Mouse (Mus musculus): ENCODE measurements around the gene 4930432M17Rik. TPM values are rescaled to one million over a fixed set of nuclear protein-coding genes. Genes with fewer than 3 reads are reported as not detected.

4930432M17Rik gene
- total RNA-seq, 2 experiments from 2014 or later, result not detected

- DNase-seq (ENCODE audit: low spot score in 2 of 2), result no peak
Measured at GRCm38 (mm10) chr3:121672135-121672790, 1.7 kb downstream of the 4930432M17Rik start.

GRCm38 (mm10) chr3:121678935-121679334 is 8.4 kb downstream of the 4930432M17Rik start:
- no peak for DNase-seq (ENCODE audit: low spot score in 2 of 2)

GRCm38 (mm10) chr3:121679443-121679842 is 8.9 kb downstream of the 4930432M17Rik start:
- no peak for DNase-seq (ENCODE audit: low spot score in 2 of 2)

- DNase-seq (ENCODE audit: low spot score in 2 of 2), result no peak
Measured at GRCm38 (mm10) chr3:121680187-121680586, 9.6 kb downstream of the 4930432M17Rik start.

- no peak for DNase-seq (ENCODE audit: low spot score in 2 of 2)
Measured at GRCm38 (mm10) chr3:121682439-121683411, 12.2 kb downstream of the 4930432M17Rik start.

GRCm38 (mm10) chr3:121684552-121684951 is 14.0 kb downstream of the 4930432M17Rik start:
- no peak for DNase-seq (ENCODE audit: low spot score in 2 of 2)

- no peak for DNase-seq (ENCODE audit: low spot score in 2 of 2)
Measured at GRCm38 (mm10) chr3:121684963-121685362, 14.4 kb downstream of the 4930432M17Rik start.

GRCm38 (mm10) chr3:121685985-121686384 is 15.4 kb downstream of the 4930432M17Rik start:
- DNase-seq (ENCODE audit: low spot score in 2 of 2), result no peak

GRCm38 (mm10) chr3:121686408-121686911 is 15.9 kb downstream of the 4930432M17Rik start:
- no peak for DNase-seq (ENCODE audit: low spot score in 2 of 2)

GRCm38 (mm10) chr3:121687741-121688140 is 17.2 kb downstream of the 4930432M17Rik start:
- no peak for DNase-seq (ENCODE audit: low spot score in 2 of 2)

GRCm38 (mm10) chr3:121689029-121689428 is 18.5 kb downstream of the 4930432M17Rik start:
- no peak for DNase-seq (ENCODE audit: low spot score in 2 of 2)

GRCm38 (mm10) chr3:121689697-121690096 is 19.1 kb downstream of the 4930432M17Rik start:
- DNase-seq (ENCODE audit: low spot score in 2 of 2), result no peak

GRCm38 (mm10) chr3:121693001-121693730 is 22.6 kb downstream of the 4930432M17Rik start:
- no peak for DNase-seq (ENCODE audit: low spot score in 2 of 2)

- no peak for DNase-seq (ENCODE audit: low spot score in 2 of 2)
Measured at GRCm38 (mm10) chr3:121693746-121694145, 23.2 kb downstream of the 4930432M17Rik start.

GRCm38 (mm10) chr3:121697169-121697568 is 26.6 kb downstream of the 4930432M17Rik start:
- DNase-seq (ENCODE audit: low spot score in 2 of 2), result no peak

GRCm38 (mm10) chr3:121699401-121699800 is 28.8 kb downstream of the 4930432M17Rik start:
- no peak for DNase-seq (ENCODE audit: low spot score in 2 of 2)

GRCm38 (mm10) chr3:121699849-121700248 is 29.3 kb downstream of the 4930432M17Rik start:
- DNase-seq (ENCODE audit: low spot score in 2 of 2), result no peak

GRCm38 (mm10) chr3:121700364-121700952 is 29.9 kb downstream of the 4930432M17Rik start:
- DNase-seq (ENCODE audit: low spot score in 2 of 2), result peak in 1 of 2 experiments; percentile 26

- DNase-seq (ENCODE audit: low spot score in 2 of 2), result no peak
Measured at GRCm38 (mm10) chr3:121703155-121703879, 32.8 kb downstream of the 4930432M17Rik start.

GRCm38 (mm10) chr3:121703880-121704243 is 33.3 kb downstream of the 4930432M17Rik start:
- DNase-seq (ENCODE audit: low spot score in 2 of 2), result no peak

Measured in left cerebral cortex, adult 18-20 months (tissue).